Mouse (Mus musculus) B cell, adult 62 days (primary cell): Measurements from ENCODE around the gene Dynll2. TPM values are rescaled to one million over a fixed set of nuclear protein-coding genes. Genes with fewer than 3 reads are reported as not detected.

Experiments used
- total RNA-seq: library from RNA; stranded (reverse); gene quantifications from 4 replicates; pipeline ENCODE4 v1.2.4, GENCODE M21; 2023

Gene Dynll2
- total RNA-seq: 11.3 to 13.6 TPM (median 12.1 TPM) in 4 replicates

GRCm38 (mm10) chr11:87986831-87987793 is at the start of gene Dynll2:
Dynll2 (minus strand) TSS chr11:87987533.

Other genes with a start within 250 kb of the Dynll2 start
- gene Supt4a, start 250.0 kb downstream of the Dynll2 start, total RNA-seq: 129 to 138 TPM (median 134 TPM) in 4 replicates
- gene Tspoap1, start 227.0 kb downstream of the Dynll2 start, total RNA-seq: 10.0 to 14.4 TPM (median 11.1 TPM) in 4 replicates
- 0.54 to 1.1 TPM in 2 of 4 replicates, not detected in the others for gene Mpo, start 194.0 kb downstream of the Dynll2 start, total RNA-seq
- gene Lpo, start 159.2 kb downstream of the Dynll2 start, total RNA-seq: not detected in 4 replicates
- gene Mks1, start 134.3 kb downstream of the Dynll2 start, total RNA-seq: 15.6 to 18.2 TPM (median 16.7 TPM) in 4 replicates
- not detected in 4 replicates for gene Epx, start 112.0 kb downstream of the Dynll2 start, total RNA-seq
- not detected in 4 replicates for gene Olfr462, start 95.3 kb downstream of the Dynll2 start, total RNA-seq
- gene Olfr463, start 90.1 kb downstream of the Dynll2 start, total RNA-seq: not detected in 4 replicates
- not detected in 4 replicates for gene Olfr464, start 66.6 kb downstream of the Dynll2 start, total RNA-seq
- 318 to 366 TPM (median 354 TPM) in 4 replicates for gene Srsf1, start 59.8 kb upstream of the Dynll2 start, total RNA-seq
- 70.3 to 73.4 TPM (median 71.7 TPM) in 4 replicates for gene Vezf1, start 80.7 kb upstream of the Dynll2 start, total RNA-seq
- 5.0 to 9.4 TPM (median 6.8 TPM) in 4 replicates for gene Cuedc1, start 110.5 kb upstream of the Dynll2 start, total RNA-seq
- 60.2 to 71.4 TPM (median 69.8 TPM) in 4 replicates for gene Mrps23, start 216.9 kb upstream of the Dynll2 start, total RNA-seq